ENCODE assay signal across 7 mouse cellular contexts in the genomic region with DNA sequence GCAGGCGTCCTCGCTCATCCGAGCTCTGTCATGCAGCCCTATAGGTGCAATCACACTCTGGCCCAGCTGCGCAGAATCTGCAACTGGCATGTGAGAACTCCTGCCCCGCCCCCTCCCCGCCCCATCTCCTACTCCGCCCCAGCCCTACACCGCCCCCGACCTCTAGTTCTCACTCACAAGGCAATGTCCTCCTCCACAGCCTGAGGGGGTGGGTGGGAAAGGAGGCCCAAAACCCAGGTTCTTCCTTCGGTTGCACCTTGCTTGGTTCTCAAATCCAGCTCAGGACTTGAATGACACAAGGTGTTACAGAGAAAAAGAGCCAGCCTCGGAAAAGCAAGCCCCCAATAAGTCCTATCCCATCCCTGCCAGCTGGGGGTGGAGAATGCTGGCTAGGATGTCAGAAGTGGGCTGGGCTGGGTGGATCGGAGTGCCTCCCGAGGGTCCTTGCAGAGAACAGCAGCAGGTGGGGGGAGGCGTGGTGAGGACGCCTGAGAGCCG. TPM values are rescaled to one million over a fixed set of nuclear protein-coding genes. Genes with fewer than 3 reads are reported as not detected.
A peak's percentile ranks its signal among the peaks of the same experiment; 100 is the strongest.
DNase-seq lines count a peak whose midpoint lies in the region; ATAC-seq and TF ChIP-seq lines count a peak whose summit lies in the region.

No protein-coding gene starts in this region.

- H3K4me3 ChIP-seq in thymus, adult 2 months (ENCODE audit: control insufficient read depth, insufficient read depth, low read length) = no peak overlapping the region
- H3K4me3 ChIP-seq in embryonic facial prominence, embryonic 14.5 days (ENCODE audit: low read depth, low read length) = peak overlapping the region; percentile 46; the same call in 1 of the 2 replicates

- peak overlapping the region; percentile 92 for H3K4me2 ChIP-seq in embryonic facial prominence, embryonic 14.5 days (ENCODE audit: low read depth, low read length)

- no peak overlapping the region for H3K9ac ChIP-seq in embryonic facial prominence, embryonic 14.5 days (ENCODE audit: low read depth, low read length)

- H3K27ac ChIP-seq in thymus, adult 2 months (ENCODE audit: control insufficient read depth, insufficient read depth, low read length) = no peak overlapping the region
- no peak overlapping the region for H3K27ac ChIP-seq in embryonic facial prominence, embryonic 14.5 days (replicated peaks; ENCODE audit: low read depth, low read length)

- 1% methylated on average over 16 of the region's 16 CpGs for WGBS in thymus, adult 2 months
- under 1% methylated on average over 16 of the region's 16 CpGs for WGBS in embryonic facial prominence, embryonic 14.5 days

- H3K4me1 ChIP-seq in thymus, adult 2 months (replicated peaks; ENCODE audit: control insufficient read depth, insufficient read depth, low read length) = peaks cover 7% of the 10 kb centered on the region; the same call in 1 of the 2 replicates
- H3K4me1 ChIP-seq in embryonic facial prominence, embryonic 14.5 days (ENCODE audit: control insufficient read depth, insufficient read depth, low read length) = peaks cover 26% of the 10 kb centered on the region

- H3K9me3 ChIP-seq in embryonic facial prominence, embryonic 14.5 days (ENCODE audit: control insufficient read depth, low read length) = no peaks in the 10 kb centered on the region

- no peak for TF ChIP-seq POLR2A in thymus, adult 2 months (IDR thresholded peaks at IDR 0.05; ENCODE audit: control insufficient read depth, extremely low read depth, insufficient read depth, low read length, poor library complexity)

- no peak for TF ChIP-seq CTCF in thymus, adult 2 months (IDR thresholded peaks at IDR 0.05; ENCODE audit: borderline replicate concordance, control insufficient read depth, extremely low read depth, insufficient read depth, low read length, poor library complexity)

- DNase-seq in thymus, postnatal 25 days = peak; percentile 22
- DNase-seq in thymus, adult 2 months = no peak
- peak; percentile 67 for DNase-seq in embryonic facial prominence, embryonic 14.5 days (ENCODE audit: low spot score)
- DNase-seq in kidney, postnatal 4 days = peak; percentile 40 to 56
- peak; percentile 17 for DNase-seq in splenic B cell, adult 2 months (ENCODE audit: low read depth, low spot score)
- no peak for DNase-seq in ovary, adult 18-20 months (ENCODE audit: low spot score)

- H3K36me3 ChIP-seq in thymus, adult 2 months (ENCODE audit: control insufficient read depth, insufficient read depth, low read length) = no peaks in the 10 kb centered on the region
- H3K36me3 ChIP-seq in embryonic facial prominence, embryonic 14.5 days (ENCODE audit: control insufficient read depth, insufficient read depth, low read length) = no peaks in the 10 kb centered on the region
- no peaks in the 10 kb centered on the region for H3K36me3 ChIP-seq in splenic B cell, adult 2 months (ENCODE audit: control insufficient read depth, insufficient read depth, low read length, poor library complexity, severe bottlenecking)

- H3K27me3 ChIP-seq in thymus, adult 2 months (ENCODE audit: control insufficient read depth, insufficient read depth, low read length) = peaks cover 22% of the 10 kb centered on the region; the same call in 1 of the 2 replicates
- peaks cover 66% of the 10 kb centered on the region for H3K27me3 ChIP-seq in embryonic facial prominence, embryonic 14.5 days (replicated peaks; ENCODE audit: control insufficient read depth, insufficient read depth, low read length)
- H3K27me3 ChIP-seq in splenic B cell, adult 2 months (ENCODE audit: control insufficient read depth, insufficient read depth, low read length, poor library complexity, severe bottlenecking) = peaks cover 2% of the 10 kb centered on the region; the same call in 1 of the 2 replicates

- ATAC-seq in embryonic facial prominence, embryonic 14.5 days (ENCODE audit: low read depth) = peak; percentile 75
- ATAC-seq in megakaryocyte-erythroid progenitor cell, adult 5-6 weeks (replicated peaks; ENCODE audit: low FRiP score, low TSS enrichment, poor library complexity, severe bottlenecking) = peak; percentile 32

RNA-seq across cellular contexts. Expression of a gene that starts 1.8 kb away (rescaled TPM):
- 0.48 and 0.74 TPM in 2 replicates for polyA plus RNA-seq in thymus, adult 2 months (2012; rRNA removed)
- 0.68 and 0.76 TPM in 2 replicates for polyA plus RNA-seq in embryonic facial prominence, embryonic 14.5 days (2014; fragmentation: Nextera tagmentation; extraction: Ambion mirVana)
- 0.31 TPM in 1 of 2 replicates, not detected in the other for total RNA-seq in megakaryocyte-erythroid progenitor cell, adult 5-6 weeks (2014; fragmentation: Nextera tagmentation)
- total RNA-seq in megakaryocyte-erythroid progenitor cell, adult 5-6 weeks (2017) = not detected in 2 replicates

RNA-seq across cellular contexts. Expression of a gene that starts 27.4 kb away (rescaled TPM):
- polyA plus RNA-seq in thymus, adult 2 months (2012; rRNA removed) = 21.8 and 23.6 TPM in 2 replicates
- 6.5 and 7.0 TPM in 2 replicates for polyA plus RNA-seq in embryonic facial prominence, embryonic 14.5 days (2014; fragmentation: Nextera tagmentation; extraction: Ambion mirVana)
- total RNA-seq in megakaryocyte-erythroid progenitor cell, adult 5-6 weeks (2014; fragmentation: Nextera tagmentation) = 1.8 and 12.5 TPM in 2 replicates
- total RNA-seq in megakaryocyte-erythroid progenitor cell, adult 5-6 weeks (2017) = 13.3 and 86.2 TPM in 2 replicates

RNA-seq across cellular contexts. Expression of a gene that starts 30.3 kb away (rescaled TPM):
- 970 and 1,071 TPM in 2 replicates for polyA plus RNA-seq in thymus, adult 2 months (2012; rRNA removed)
- polyA plus RNA-seq in embryonic facial prominence, embryonic 14.5 days (2014; fragmentation: Nextera tagmentation; extraction: Ambion mirVana) = 347 and 359 TPM in 2 replicates
- 291 and 381 TPM in 2 replicates for total RNA-seq in megakaryocyte-erythroid progenitor cell, adult 5-6 weeks (2014; fragmentation: Nextera tagmentation)
- 146 and 204 TPM in 2 replicates for total RNA-seq in megakaryocyte-erythroid progenitor cell, adult 5-6 weeks (2017)

RNA-seq across cellular contexts. Expression of a gene that starts 34.3 kb away (rescaled TPM):
- polyA plus RNA-seq in thymus, adult 2 months (2012; rRNA removed) = 20.3 and 20.5 TPM in 2 replicates
- 1.3 and 1.6 TPM in 2 replicates for polyA plus RNA-seq in embryonic facial prominence, embryonic 14.5 days (2014; fragmentation: Nextera tagmentation; extraction: Ambion mirVana)
- total RNA-seq in megakaryocyte-erythroid progenitor cell, adult 5-6 weeks (2014; fragmentation: Nextera tagmentation) = 7.9 and 9.6 TPM in 2 replicates
- 7.4 and 13.2 TPM in 2 replicates for total RNA-seq in megakaryocyte-erythroid progenitor cell, adult 5-6 weeks (2017)

RNA-seq across cellular contexts. Expression of a gene that starts 50.0 kb away (rescaled TPM):
- 367 and 512 TPM in 2 replicates for polyA plus RNA-seq in thymus, adult 2 months (2012; rRNA removed)
- polyA plus RNA-seq in embryonic facial prominence, embryonic 14.5 days (2014; fragmentation: Nextera tagmentation; extraction: Ambion mirVana) = 275 and 300 TPM in 2 replicates
- 3,204 and 3,219 TPM in 2 replicates for total RNA-seq in megakaryocyte-erythroid progenitor cell, adult 5-6 weeks (2014; fragmentation: Nextera tagmentation)
- total RNA-seq in megakaryocyte-erythroid progenitor cell, adult 5-6 weeks (2017) = 676 and 1,069 TPM in 2 replicates

Comparison
In these comparisons a context has a peak if more than half of its experiments do, and no peak if none do; other contexts are left out.
1. DNase-seq: peak in thymus, postnatal 25 days (single experiment), embryonic facial prominence, embryonic 14.5 days (single experiment), kidney, postnatal 4 days (2 of 2) and splenic B cell, adult 2 months (single experiment); none in thymus, adult 2 months (single experiment) and ovary, adult 18-20 months (single experiment).